Mouse (Mus musculus) left cerebral cortex, postnatal 36 days (tissue): ENCODE data around the gene Mrpl33. TPM values are rescaled to one million over a fixed set of nuclear protein-coding genes. Genes with fewer than 3 reads are reported as not detected.
"Not testable (repeated sequence)": the region's sequence is repeated elsewhere in the genome, so short reads cannot be mapped to it uniquely, and the experiment has no call there.

ENCODE experiments used
- DNase-seq, 2 experiments: peaks; one replicate each; pipeline ENCODE4 v3.0.0; 2021 to 2022; ENCODE audit warnings: low spot score in 2 of 2, mixed read lengths in 1 of 2
- intact Hi-C: fragments of 180-260 bp; cut with DNase I; formaldehyde crosslinking; loops from one replicate; pipeline ENCODE4 v1.15.1; 2025
- total RNA-seq, 2 experiments: library from RNA; stranded (reverse); gene quantifications; 2 replicates each; pipeline ENCODE4 v1.2.3; 2021

Gene Mrpl33
- total RNA-seq, 2 experiments from 2014 or later: 82.6 to 94.8 TPM

DNA sequence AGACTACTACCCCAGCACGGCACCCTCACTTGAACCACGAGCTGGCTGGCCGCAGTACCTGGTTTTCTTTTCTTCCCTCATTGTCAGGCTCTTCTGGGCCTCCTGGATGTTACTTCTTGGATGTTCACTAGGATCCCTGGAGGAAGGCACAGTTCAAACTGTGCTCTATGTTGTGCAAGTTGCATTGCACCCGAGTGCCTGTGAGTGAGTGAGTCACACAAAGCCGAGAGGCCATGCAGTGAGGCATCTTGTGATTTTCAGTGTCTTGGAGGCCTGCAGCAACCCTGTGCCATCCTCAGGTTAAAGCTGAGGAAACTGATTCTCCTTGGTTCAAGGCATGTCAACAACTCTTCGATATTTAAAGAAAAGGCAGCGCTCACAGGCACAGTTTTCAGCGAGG is 31.8 kb downstream of the Mrpl33 start:
- intact Hi-C loops: no loop called here
- no peak for DNase-seq

DNA sequence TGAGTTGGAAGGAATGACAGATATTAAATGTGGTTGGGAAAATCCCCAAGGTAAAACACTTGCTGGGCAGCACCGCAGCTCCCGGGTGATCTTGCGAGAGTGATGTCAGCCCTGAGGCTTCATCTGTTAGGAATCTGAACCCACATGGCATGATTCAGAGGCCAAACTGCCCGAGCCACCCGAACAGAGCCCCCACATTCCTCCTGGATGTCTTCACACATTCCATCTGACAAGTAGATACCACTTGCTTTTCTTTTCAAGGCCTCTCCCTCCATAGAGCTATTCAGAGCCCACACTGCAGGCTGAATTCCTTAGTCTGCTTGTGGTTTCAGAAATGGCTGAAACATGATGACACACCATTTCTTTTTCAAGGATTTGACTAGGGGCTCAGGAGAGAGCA is 33.3 kb downstream of the Mrpl33 start:
- intact Hi-C loops: no loop called here

DNA sequence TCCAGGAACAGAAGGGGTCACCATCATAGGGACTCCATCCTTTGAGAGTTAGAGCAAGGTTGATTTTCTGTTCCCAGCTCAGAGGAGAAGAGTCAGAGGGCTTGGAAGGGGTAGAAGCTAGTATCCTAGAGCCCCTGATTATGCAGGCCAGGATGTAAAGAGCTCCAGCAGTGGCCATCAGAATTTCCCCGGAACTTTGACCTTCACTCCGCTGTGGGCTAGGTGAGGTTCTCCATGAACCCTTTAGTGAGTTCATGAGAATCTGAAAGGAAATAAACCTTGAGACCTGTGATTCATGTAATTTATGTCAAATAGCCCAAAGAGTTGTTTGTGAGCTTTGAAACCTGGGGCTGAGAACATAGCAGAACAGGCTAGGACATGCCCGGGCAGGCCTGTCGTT is 34.4 kb downstream of the Mrpl33 start:
- intact Hi-C loops, DNase-seq: not testable (repeated sequence)

More for the DNA sequence above, 33.3 kb downstream of the Mrpl33 start:
- no peak for DNase-seq

GRCm38 (mm10) chr5:31634161-31634560 is 37.4 kb downstream of the Mrpl33 start:
- intact Hi-C loops: no loop called here
- no peak for DNase-seq

DNA sequence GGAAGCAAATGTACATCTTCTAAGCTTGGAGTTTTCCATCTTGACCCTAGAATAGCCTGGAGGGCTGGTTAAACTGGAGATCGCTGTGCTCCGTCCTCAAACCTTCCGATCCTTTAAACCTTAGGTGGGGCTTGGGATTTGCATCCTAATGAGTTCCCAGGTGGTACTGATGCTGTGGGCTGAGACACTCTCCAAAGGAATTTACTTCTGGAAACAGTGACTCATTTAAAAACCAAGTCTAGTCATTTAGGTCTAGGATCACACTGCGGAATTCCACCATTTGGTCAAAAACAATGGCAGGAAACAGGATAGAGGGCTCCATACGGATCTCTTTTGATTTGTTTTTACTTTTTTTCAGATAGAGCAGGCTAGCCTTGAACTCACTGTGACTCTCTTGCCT is 37.9 kb downstream of the Mrpl33 start:
- intact Hi-C loops: no loop called here
- no peak for DNase-seq

DNA sequence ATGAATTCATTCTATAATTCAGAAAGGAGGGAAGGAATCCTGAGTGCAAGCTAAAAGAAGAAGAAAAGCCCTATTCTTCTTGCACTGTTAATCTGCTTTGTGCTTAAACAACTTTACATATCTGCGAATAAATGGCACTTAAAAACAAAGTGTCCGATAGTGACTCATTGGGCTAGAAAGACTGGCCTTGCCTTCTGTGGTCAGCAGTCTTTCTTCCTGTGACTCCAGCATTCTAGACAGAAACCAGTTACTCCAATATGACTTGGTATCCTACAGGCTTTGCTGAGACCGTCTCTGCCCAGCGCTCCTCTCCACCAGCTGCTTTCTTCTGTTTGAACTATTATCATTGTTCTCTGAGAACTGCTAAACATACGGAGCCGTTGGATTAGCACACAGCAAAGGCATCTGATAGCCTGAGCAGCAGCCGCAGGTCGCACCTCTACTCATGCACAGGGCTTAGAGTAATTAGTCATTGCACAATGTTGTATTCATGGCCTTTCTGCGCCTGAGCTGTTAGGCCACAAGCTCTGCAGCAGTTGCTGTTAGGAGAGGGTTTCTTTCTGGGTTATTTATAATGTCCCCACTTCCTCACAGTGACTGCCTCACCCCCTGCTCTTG is 40.0 kb downstream of the Mrpl33 start:
- no peak for DNase-seq
- intact Hi-C loops: no loop called here

DNA sequence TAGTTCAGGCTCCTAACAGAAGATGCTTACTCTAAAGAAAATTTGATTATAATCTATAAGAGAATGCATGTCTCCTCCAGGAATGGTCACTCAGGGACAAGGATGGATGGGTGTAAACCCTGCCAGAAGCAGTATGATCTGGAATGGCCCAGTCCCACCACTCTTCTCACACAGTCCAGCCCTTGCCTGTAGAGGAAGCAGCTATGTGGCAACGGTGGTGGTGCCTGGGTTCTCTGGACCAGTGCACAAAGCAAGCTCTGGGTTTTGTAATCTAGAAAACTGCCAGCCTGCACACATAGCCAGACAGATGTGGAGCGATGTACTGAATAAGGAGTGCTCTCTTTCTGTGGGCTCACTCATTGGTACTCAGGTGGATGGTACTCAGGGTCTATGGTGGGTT is 43.8 kb downstream of the Mrpl33 start:
- no peak for DNase-seq
- intact Hi-C loops: no loop called here

- intact Hi-C loops: no loop called here
- no peak for DNase-seq
Observed at GRCm38 (mm10) chr5:31642300-31642699, 45.6 kb downstream of the Mrpl33 start.

GRCm38 (mm10) chr5:31644272-31644671 is 47.5 kb downstream of the Mrpl33 start:
- intact Hi-C loops: no loop called here
- DNase-seq: no peak

DNA sequence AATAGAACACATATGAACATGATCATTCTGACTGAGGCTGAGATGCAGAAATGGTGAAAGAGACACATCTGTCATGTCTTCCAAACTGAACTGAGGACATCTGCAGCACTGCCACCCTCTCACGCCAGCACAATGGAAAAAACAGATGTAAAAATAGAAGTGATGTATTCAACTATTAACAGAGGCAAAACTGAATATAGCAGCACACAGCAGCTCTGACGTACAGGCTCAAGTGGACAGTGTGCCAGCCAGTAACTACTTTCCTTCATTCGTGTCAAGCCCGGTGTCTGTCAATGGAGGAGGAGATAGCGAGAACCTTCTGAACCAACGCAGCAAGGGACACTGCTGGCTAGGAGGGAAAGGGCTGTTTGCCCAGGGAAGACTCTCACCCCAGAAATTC is 48.1 kb downstream of the Mrpl33 start:
- intact Hi-C loops: no loop called here
- no peak for DNase-seq

DNA sequence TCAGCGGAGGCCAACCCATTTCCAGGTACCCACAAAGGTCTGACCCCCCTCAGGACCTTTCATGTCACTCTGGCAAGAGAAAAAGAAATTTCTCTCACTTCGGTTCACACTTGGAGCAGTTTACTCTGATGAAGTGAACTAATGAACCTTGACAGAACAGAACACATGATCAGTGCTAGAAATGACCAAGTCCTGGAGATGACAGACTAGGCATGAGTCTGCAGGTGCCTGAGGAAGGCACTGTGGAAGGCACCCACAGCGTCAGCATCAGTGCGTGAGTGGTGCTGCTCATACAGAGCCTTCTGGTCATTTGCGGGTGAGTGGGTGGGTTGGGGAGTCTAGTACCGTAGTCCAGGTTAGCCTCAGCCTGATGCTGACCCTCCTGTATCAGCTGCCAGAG is 49.1 kb downstream of the Mrpl33 start:
- no peak for DNase-seq
- intact Hi-C loops: no loop called here

DNA sequence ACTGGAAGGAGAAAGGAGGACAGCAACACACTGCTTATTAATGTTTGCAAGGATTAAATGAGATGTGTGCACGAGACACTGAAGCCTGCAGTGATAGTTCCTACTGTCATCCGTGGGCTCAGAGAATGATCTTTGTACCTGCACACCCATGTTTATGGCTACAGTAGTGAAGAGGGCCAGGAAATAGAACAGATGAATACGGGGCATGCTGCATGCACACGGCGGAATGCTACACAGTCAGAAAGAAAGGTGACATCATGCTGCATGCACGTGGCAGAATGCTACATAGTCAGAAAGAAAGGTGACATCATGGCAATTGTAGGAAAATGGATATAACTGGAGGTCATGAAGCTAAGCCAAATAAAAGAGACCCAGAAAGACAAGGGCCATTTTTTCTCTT is 49.8 kb downstream of the Mrpl33 start:
- intact Hi-C loops: no loop called here
- no peak for DNase-seq

DNA sequence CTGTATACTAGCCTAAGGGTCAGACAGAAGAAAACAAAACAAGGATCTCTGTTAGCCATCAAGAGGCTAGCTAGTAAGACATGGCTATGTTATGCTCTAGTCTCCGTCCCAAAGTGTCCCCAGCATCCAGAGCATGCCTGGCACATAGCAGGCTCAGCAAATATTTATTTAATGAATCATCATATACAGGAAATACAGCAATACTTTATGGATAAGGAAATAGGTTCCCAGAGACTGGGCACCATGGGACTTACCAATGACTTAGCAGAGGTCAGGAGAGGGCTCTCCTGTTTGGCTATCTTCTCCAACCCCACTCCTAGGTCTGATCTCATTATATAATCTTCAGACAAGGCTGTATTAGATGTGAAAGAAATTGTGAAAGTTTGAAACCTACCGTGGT is 50.6 kb downstream of the Mrpl33 start:
- DNase-seq: no peak
- intact Hi-C loops: no loop called here

DNA sequence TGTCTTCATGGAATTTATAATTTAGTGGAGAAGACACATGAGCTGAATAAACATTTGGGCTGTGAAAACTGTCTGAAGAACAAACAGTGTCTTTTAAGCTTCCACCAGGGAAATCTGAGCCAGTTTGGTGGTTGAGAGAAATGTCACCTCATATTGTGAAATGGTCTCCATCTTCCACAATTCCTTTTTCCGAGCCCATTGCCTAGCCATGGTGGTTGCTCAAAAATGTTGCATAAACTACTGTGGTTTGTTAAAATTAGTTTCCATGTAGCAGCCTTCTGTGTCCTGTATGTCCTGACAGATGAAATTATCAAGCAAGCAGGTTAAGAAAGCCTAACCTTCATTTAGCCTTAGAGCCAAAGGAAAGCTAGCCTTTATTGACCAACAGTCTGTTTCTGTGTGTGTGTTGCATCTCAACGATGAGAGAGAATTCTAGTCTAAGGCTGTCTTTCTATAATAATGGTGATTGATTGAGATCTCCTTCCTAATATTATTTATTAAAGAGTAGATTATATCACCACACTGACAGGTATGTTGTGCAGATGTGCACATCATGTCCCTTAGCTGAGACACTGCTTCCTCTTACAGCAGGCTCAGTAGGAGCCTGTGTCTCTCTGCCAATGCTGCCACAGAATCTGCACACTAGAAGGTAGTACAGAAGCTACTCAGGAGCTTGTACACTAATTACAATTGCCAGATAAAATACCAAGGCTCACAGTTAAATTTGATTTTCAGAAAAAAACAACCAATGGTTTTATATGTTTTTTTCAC is 54.0 kb downstream of the Mrpl33 start:
- DNase-seq: no peak
- intact Hi-C loops: no loop called here

- no peak for DNase-seq
- intact Hi-C loops: no loop called here
Observed at GRCm38 (mm10) chr5:31655688-31656190, 59.0 kb downstream of the Mrpl33 start.

DNA sequence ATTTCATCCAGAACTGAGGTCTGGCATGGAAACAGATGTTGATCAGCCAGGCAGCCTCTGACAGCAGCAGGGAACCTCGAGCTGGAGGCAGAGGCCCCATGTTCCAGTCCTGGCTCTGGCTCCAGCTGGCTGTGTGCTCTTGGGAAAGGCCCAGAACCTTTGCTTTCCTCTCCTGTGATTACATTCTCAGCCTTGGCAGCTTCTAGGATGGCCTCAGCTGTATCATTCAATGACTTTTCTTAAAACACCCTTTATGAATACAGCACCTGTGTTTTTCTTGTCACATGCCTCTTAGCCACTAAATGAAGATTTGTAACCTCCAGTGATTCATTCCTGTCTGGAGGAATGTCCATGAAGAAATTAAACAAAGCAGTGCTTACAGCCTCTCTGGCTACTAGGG is 69.4 kb downstream of the Mrpl33 start:
- intact Hi-C loops: no loop called here
- no peak for DNase-seq

- DNase-seq: no peak
- intact Hi-C loops: no loop called here
Observed at GRCm38 (mm10) chr5:31668325-31668968, 71.7 kb downstream of the Mrpl33 start.

DNA sequence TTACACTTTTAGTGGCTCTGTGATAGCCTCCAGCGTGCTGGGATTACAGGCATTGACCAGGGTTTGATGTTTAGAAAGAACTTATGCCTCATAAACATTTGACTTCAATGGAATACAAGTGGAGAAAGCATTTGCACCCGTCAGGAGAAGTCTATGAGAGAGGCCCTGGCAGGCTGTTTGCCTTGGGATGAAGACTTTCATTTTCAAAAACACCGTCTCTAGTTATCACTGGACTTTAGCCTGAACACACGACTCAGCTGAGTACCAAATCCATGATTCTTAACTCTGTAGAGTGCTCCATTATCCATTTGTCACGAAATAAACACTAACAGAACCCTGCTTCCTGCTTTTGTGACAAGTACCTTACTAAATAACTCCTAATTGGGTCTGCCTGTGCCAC is 73.2 kb downstream of the Mrpl33 start:
- intact Hi-C loops: no loop called here

DNA sequence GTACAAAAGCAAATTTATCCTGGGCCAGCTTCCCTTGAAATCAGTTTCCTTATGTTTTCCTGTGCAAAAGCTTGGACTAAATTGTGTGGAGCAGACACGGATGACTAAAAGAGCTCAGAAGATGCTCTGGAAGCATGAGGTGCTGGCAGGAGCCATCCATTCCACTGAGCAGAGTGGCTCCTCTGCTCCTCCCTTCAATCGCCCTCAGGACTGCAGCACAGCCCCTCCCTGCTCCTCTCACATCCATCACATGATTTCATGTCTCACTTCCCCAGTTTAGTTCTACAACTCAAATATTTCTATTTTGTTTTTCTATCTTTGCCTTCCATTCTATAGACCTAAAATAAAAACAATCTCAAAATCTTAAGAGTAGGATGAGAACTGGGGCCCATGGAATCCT is 74.4 kb downstream of the Mrpl33 start:
- DNase-seq: no peak
- intact Hi-C loops: no loop called here

More for the DNA sequence above, 73.2 kb downstream of the Mrpl33 start:
- no peak for DNase-seq

DNA sequence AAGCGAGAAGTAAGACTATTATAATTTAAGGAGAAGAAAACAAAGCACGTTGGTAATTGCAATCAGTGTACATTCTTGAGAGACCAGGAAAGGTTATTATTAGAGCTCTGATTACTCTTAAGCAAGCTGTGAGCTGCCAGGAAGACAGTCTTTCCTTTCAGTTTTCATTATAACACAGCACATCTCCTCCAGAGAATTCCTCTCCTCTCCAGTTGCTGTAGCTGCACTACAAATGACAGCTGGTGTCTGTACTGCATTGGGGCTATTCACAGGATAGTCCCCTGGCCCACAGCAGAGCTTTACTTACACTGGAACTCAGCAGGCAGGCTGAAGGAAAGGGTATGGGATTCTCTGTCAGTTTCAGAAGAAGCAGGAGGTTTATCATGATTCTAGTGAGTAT is 76.7 kb downstream of the Mrpl33 start:
- no peak for DNase-seq
- intact Hi-C loops: no loop called here

- no peak for DNase-seq
- intact Hi-C loops: no loop called here
Observed at GRCm38 (mm10) chr5:31678000-31678399, 81.3 kb downstream of the Mrpl33 start.
